Mouse (Mus musculus): ENCODE measurements at regions not wholly inside any gene's neighbourhood (a gene's known extent, or its start where the extent isn't known, plus 50 kb on each side); places are given as distances from the start of the nearest gene placed in this dataset.

- Histone ChIP-seq H3K4me1 (ENCODE audit: control insufficient read depth, insufficient read depth, insufficient read length, low read length) (no peaks in the 10 kb centered on the region), H3K36me3 (ENCODE audit: control insufficient read depth, insufficient read depth, low read length) (no peaks in the 10 kb centered on the region), H3K27me3 (ENCODE audit: control insufficient read depth, insufficient read depth, low read length) (no peaks in the 10 kb centered on the region), H3K4me3 (ENCODE audit: low read depth, low read length) (no peak overlapping the region), H3K27ac (ENCODE audit: insufficient read depth, low read depth, low read length) (no peak overlapping the region)
- WGBS = 70% methylated on average over 8 of the region's 8 CpGs
- TF ChIP-seq CTCF (IDR thresholded peaks at IDR 0.05; ENCODE audit: extremely low read depth, insufficient read length, insufficient replicate concordance, low read depth, low read length) = no peak
- no peak for TF ChIP-seq POLR2A (IDR thresholded peaks at IDR 0.05; ENCODE audit: low read depth, low read length)
Measured at GRCm38 (mm10) chr4:152975012-152975675, 497.5 kb upstream of the Kcnab2 start.

- H3K4me1 ChIP-seq (ENCODE audit: control insufficient read depth, insufficient read depth, insufficient read length, low read length) = no peaks in the 10 kb centered on the region
- no peak overlapping the region for H3K27ac ChIP-seq (ENCODE audit: insufficient read depth, low read depth, low read length)
- WGBS = 72% methylated on average over 6 of the region's 6 CpGs
- no peaks in the 10 kb centered on the region for H3K27me3 ChIP-seq (ENCODE audit: control insufficient read depth, insufficient read depth, low read length)
- no peaks in the 10 kb centered on the region for H3K36me3 ChIP-seq (ENCODE audit: control insufficient read depth, insufficient read depth, low read length)
- no peak overlapping the region for H3K4me3 ChIP-seq (ENCODE audit: low read depth, low read length)
- TF ChIP-seq CTCF (IDR thresholded peaks at IDR 0.05; ENCODE audit: extremely low read depth, insufficient read length, insufficient replicate concordance, low read depth, low read length) = no peak
- TF ChIP-seq POLR2A (IDR thresholded peaks at IDR 0.05; ENCODE audit: low read depth, low read length) = no peak
Measured at GRCm38 (mm10) chr4:152963001-152963400, 485.3 kb upstream of the Kcnab2 start.

DNA sequence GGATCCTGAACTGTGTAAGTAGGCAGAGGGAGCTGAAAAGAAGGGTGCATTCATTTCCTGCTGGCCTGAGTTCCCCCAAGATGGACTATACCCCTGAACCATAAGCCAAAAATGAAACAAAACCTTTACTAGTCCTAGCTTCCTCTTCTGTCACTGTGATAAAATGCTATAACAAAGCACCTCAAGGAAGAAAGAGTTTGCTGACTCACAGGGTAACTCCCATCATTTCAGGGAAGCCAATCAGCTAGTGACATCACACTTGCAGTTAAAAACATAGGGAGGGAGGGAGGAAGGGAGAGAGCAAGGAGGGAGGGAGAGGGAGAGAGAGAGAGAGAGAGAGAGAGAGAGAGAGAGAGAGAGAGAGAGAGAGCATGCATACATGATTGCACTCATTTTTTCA lies 484.5 kb upstream of the Kcnab2 start:
- H3K4me1 ChIP-seq (ENCODE audit: control insufficient read depth, insufficient read depth, insufficient read length, low read length) = no peaks in the 10 kb centered on the region
- H3K4me3 ChIP-seq (ENCODE audit: low read depth, low read length) = no peak overlapping the region
- no peaks in the 10 kb centered on the region for H3K27me3 ChIP-seq (ENCODE audit: control insufficient read depth, insufficient read depth, low read length)
- no peaks in the 10 kb centered on the region for H3K36me3 ChIP-seq (ENCODE audit: control insufficient read depth, insufficient read depth, low read length)
- no peak for TF ChIP-seq POLR2A (IDR thresholded peaks at IDR 0.05; ENCODE audit: low read depth, low read length)
- no peak for TF ChIP-seq CTCF (IDR thresholded peaks at IDR 0.05; ENCODE audit: extremely low read depth, insufficient read length, insufficient replicate concordance, low read depth, low read length)
- no peak overlapping the region for H3K27ac ChIP-seq (ENCODE audit: insufficient read depth, low read depth, low read length)

DNA sequence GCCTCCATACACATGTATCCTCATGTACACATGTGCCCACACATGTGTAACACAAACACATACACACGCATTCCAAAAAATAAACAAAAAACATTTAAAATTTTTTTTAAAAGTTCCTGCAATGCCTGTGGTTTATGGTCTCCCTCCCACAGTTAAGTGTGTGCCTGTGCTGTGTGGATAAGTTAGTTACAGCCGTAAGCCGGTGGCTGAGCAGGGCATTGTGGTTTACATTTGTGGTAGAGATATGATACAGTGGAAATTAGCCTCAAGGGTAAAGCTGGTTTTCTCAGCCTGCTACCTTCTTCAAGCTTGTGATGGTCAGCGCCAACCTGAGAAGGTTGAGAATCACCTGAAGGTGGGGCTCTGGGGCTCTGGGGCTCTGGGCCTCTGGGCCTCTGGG lies 484.0 kb upstream of the Kcnab2 start:
- Histone ChIP-seq H3K4me1 (ENCODE audit: control insufficient read depth, insufficient read depth, insufficient read length, low read length) (no peaks in the 10 kb centered on the region), H3K36me3 (ENCODE audit: control insufficient read depth, insufficient read depth, low read length) (no peaks in the 10 kb centered on the region), H3K4me3 (ENCODE audit: low read depth, low read length) (no peak overlapping the region), H3K27me3 (ENCODE audit: control insufficient read depth, insufficient read depth, low read length) (no peaks in the 10 kb centered on the region), H3K27ac (ENCODE audit: insufficient read depth, low read depth, low read length) (no peak overlapping the region)
- TF ChIP-seq POLR2A (IDR thresholded peaks at IDR 0.05; ENCODE audit: low read depth, low read length) = no peak
- TF ChIP-seq CTCF (IDR thresholded peaks at IDR 0.05; ENCODE audit: extremely low read depth, insufficient read length, insufficient replicate concordance, low read depth, low read length) = no peak
- whole genome bisulfite sequencing = 90% methylated on average over 4 of the region's 4 CpGs

GRCm38 (mm10) chr4:152959627-152960230 lies 482.1 kb upstream of the Kcnab2 start:
- Histone ChIP-seq H3K4me3 (ENCODE audit: low read depth, low read length) (no peak overlapping the region), H3K27me3 (ENCODE audit: control insufficient read depth, insufficient read depth, low read length) (no peaks in the 10 kb centered on the region)

DNA sequence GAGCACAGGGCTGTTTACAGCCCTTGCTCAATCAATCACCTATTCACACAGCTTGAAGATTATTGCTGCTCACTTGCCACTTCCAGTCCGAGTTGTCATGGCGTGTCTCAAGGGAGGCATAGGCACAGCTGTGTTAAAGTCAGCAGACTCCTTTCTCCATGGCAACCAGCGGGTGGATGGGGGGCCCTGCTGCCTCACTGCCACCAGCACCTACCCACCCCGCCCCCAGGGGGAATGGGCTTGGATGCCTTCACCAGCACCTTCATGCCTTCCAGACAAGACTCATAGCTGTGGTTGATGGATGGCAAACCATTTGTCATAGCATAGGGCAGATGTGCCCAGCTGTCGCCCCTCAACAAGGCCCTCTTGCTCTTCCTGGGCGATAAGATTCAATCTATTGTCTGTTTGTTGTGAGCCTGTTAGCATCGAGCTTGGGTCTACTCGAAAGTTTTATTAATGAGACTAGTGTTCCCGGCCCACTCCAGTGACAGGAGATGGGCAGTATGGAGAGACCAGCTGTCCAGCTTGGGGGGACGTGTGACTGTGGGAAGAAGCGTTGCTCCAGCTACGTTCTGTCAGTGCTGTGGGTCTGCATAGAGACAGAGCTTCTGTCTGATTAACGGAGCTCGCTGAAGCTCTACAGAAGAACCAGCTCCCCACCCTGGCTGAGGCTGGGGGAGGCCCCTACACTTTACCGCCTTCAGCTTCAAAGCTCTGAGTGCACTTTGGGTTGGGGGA lies 475.7 kb upstream of the Kcnab2 start:
- Histone ChIP-seq H3K27me3 (ENCODE audit: control insufficient read depth, insufficient read depth, low read length) (no peaks in the 10 kb centered on the region), H3K36me3 (ENCODE audit: control insufficient read depth, insufficient read depth, low read length) (no peaks in the 10 kb centered on the region), H3K4me1 (ENCODE audit: control insufficient read depth, insufficient read depth, insufficient read length, low read length) (no peaks in the 10 kb centered on the region), H3K4me3 (ENCODE audit: low read depth, low read length) (no peak overlapping the region), H3K27ac (ENCODE audit: insufficient read depth, low read depth, low read length) (no peak overlapping the region)
- no peak for TF ChIP-seq CTCF (IDR thresholded peaks at IDR 0.05; ENCODE audit: extremely low read depth, insufficient read length, insufficient replicate concordance, low read depth, low read length)
- TF ChIP-seq POLR2A (IDR thresholded peaks at IDR 0.05; ENCODE audit: low read depth, low read length) = no peak
- 43% methylated on average over 15 of the region's 15 CpGs for WGBS

More at GRCm38 (mm10) chr4:152959627-152960230, 482.1 kb upstream of the Kcnab2 start:
- 60% methylated on average over 12 of the region's 12 CpGs for WGBS
- Histone ChIP-seq H3K27ac (ENCODE audit: insufficient read depth, low read depth, low read length) (no peak overlapping the region), H3K4me1 (ENCODE audit: control insufficient read depth, insufficient read depth, insufficient read length, low read length) (no peaks in the 10 kb centered on the region), H3K36me3 (ENCODE audit: control insufficient read depth, insufficient read depth, low read length) (no peaks in the 10 kb centered on the region)
- no peak for TF ChIP-seq POLR2A (IDR thresholded peaks at IDR 0.05; ENCODE audit: low read depth, low read length)
- no peak for TF ChIP-seq CTCF (IDR thresholded peaks at IDR 0.05; ENCODE audit: extremely low read depth, insufficient read length, insufficient replicate concordance, low read depth, low read length)

GRCm38 (mm10) chr4:152948956-152949355 lies 471.3 kb upstream of the Kcnab2 start:
- TF ChIP-seq POLR2A (IDR thresholded peaks at IDR 0.05; ENCODE audit: low read depth, low read length) = no peak
- no peak for TF ChIP-seq CTCF (IDR thresholded peaks at IDR 0.05; ENCODE audit: extremely low read depth, insufficient read length, insufficient replicate concordance, low read depth, low read length)
- H3K27ac ChIP-seq (ENCODE audit: insufficient read depth, low read depth, low read length) = no peak overlapping the region
- H3K36me3 ChIP-seq (ENCODE audit: control insufficient read depth, insufficient read depth, low read length) = no peaks in the 10 kb centered on the region
- no peaks in the 10 kb centered on the region for H3K27me3 ChIP-seq (ENCODE audit: control insufficient read depth, insufficient read depth, low read length)
- WGBS = 65% methylated on average over 7 of the region's 7 CpGs
- H3K4me1 ChIP-seq (ENCODE audit: control insufficient read depth, insufficient read depth, insufficient read length, low read length) = no peaks in the 10 kb centered on the region
- H3K4me3 ChIP-seq (ENCODE audit: low read depth, low read length) = no peak overlapping the region
